Mouse (Mus musculus): ENCODE results near the gene Mapk8ip3. TPM values are rescaled to one million over a fixed set of nuclear protein-coding genes. Genes with fewer than 3 reads are reported as not detected.
"Not testable (repeated sequence)": the region's sequence is repeated elsewhere in the genome, so short reads cannot be mapped to it uniquely, and the experiment has no call there.

Gene Mapk8ip3
- polyA plus RNA-seq (2014; fragmentation: Nextera tagmentation; extraction: Ambion mirVana) = 23.9 and 31.8 TPM in 2 replicates

- peaks cover 17% of the 10 kb centered on the region for H3K4me1 ChIP-seq (ENCODE audit: control insufficient read depth, insufficient read depth, low read length)
- H3K4me2 ChIP-seq (replicated peaks; ENCODE audit: low read depth, low read length) = peak within 1 kb of the TSS; percentile 76
- peak within 1 kb of the TSS; percentile 99 for H3K4me3 ChIP-seq (ENCODE audit: low read length)
- peaks cover 9% of the 10 kb centered on the region for H3K36me3 ChIP-seq (ENCODE audit: control insufficient read depth, insufficient read depth, low read length)
- peak; percentile 97 for ATAC-seq (ENCODE audit: low FRiP score, low TSS enrichment)
- H3K9ac ChIP-seq (ENCODE audit: low read depth, low read length) = peak within 1 kb of the TSS; percentile 83
- peak within 1 kb of the TSS; percentile 81; the same call in 1 of the 2 replicates for H3K27ac ChIP-seq (ENCODE audit: low read depth, low read length)
- H3K27me3 ChIP-seq (ENCODE audit: control insufficient read depth, insufficient read depth, low read length) = no peaks in the 10 kb centered on the region
- no peaks in the 10 kb centered on the region for H3K9me3 ChIP-seq (ENCODE audit: control insufficient read depth, low read length)
- under 1% methylated on average over 69 of the region's 78 CpGs for WGBS
Measured at GRCm38 (mm10) chr17:24936259-24937237, at the start of gene Mapk8ip3. Mapk8ip3 (minus strand) TSS chr17:24936977.

DNA sequence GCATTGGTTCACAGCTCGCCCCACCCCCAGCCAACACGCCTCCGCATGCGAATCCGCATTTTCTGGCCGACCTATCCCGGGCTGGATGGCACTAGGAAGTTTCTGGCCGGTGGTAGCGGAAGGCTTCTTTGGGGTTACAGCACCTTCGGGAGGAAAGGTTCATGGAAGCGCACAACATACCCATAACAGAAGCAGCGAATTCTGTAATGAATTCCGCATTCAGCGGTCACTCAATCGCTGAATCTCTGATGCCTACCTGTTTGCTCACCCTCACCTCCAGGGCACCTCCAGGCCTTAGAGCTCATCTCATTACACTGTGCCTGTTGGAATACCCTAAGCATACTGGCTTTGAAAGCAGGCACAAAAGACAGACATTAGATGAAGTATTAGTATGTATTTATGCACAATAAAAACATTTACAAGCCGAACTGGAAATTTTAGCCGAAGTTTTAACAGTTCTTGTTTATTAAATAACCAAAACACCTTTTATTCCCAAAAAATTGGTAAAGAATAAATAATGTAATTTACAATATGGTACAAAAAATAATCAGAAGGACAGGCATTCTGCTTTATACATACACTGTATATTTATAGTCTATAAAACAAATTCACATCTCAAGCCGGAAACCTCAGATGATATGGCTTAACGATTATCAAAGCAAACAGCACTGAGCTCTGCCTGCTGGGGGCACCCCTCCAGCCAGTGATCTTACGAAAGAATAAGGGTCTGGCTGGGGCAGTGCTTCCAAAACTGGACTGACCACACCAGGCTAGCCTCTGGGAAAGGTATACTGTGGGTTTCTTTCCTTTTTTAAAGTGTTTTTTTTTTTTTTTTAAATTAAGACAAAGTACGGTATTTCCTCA is 24.3 kb upstream of the Mapk8ip3 start:
- H3K27ac ChIP-seq (ENCODE audit: low read depth, low read length) = no peak overlapping the region
- peaks cover 48% of the 10 kb centered on the region for H3K36me3 ChIP-seq (ENCODE audit: control insufficient read depth, insufficient read depth, low read length)
- WGBS = 15% methylated on average over 21 of the region's 21 CpGs
- H3K4me1 ChIP-seq (ENCODE audit: control insufficient read depth, insufficient read depth, low read length) = peaks cover 10% of the 10 kb centered on the region
- H3K9me3 ChIP-seq (ENCODE audit: control insufficient read depth, low read length) = no peaks in the 10 kb centered on the region
- peak overlapping the region; percentile 62 for H3K4me2 ChIP-seq (replicated peaks; ENCODE audit: low read depth, low read length)
- ATAC-seq (ENCODE audit: low FRiP score, low TSS enrichment) = peak; percentile 39; the same call in 1 of the 2 replicates
- no peaks in the 10 kb centered on the region for H3K27me3 ChIP-seq (ENCODE audit: control insufficient read depth, insufficient read depth, low read length)
- H3K4me3 ChIP-seq (ENCODE audit: low read length) = peak overlapping the region; percentile 96
- peak overlapping the region; percentile 92 for H3K9ac ChIP-seq (ENCODE audit: low read depth, low read length)

GRCm38 (mm10) chr17:24960135-24960851 is 23.5 kb upstream of the Mapk8ip3 start, which contains the start of gene Jpt2:
Jpt2 (minus strand) TSS chr17:24960689.
- peaks cover 48% of the 10 kb centered on the region for H3K36me3 ChIP-seq (ENCODE audit: control insufficient read depth, insufficient read depth, low read length)
- peak; percentile 100 for ATAC-seq (ENCODE audit: low FRiP score, low TSS enrichment)
- peak within 1 kb of the TSS; percentile 85 for H3K27ac ChIP-seq (ENCODE audit: low read depth, low read length)
- H3K4me2 ChIP-seq (replicated peaks; ENCODE audit: low read depth, low read length) = peak within 1 kb of the TSS; percentile 62
- no peaks in the 10 kb centered on the region for H3K27me3 ChIP-seq (ENCODE audit: control insufficient read depth, insufficient read depth, low read length)
- no peaks in the 10 kb centered on the region for H3K9me3 ChIP-seq (ENCODE audit: control insufficient read depth, low read length)
- peak within 1 kb of the TSS; percentile 96 for H3K4me3 ChIP-seq (ENCODE audit: low read length)
- peaks cover 10% of the 10 kb centered on the region for H3K4me1 ChIP-seq (ENCODE audit: control insufficient read depth, insufficient read depth, low read length)
- peak within 1 kb of the TSS; percentile 92 for H3K9ac ChIP-seq (ENCODE audit: low read depth, low read length)
- WGBS = 1% methylated on average over 51 of the region's 59 CpGs

GRCm38 (mm10) chr17:24959371-24959770 is 22.6 kb upstream of the Mapk8ip3 start:
- 41% methylated on average over 8 of the region's 8 CpGs for WGBS
- Histone ChIP-seq H3K4me2 (replicated peaks; ENCODE audit: low read depth, low read length) (peak overlapping the region; percentile 58), H3K36me3 (ENCODE audit: control insufficient read depth, insufficient read depth, low read length) (peaks cover 47% of the 10 kb centered on the region), H3K4me1 (ENCODE audit: control insufficient read depth, insufficient read depth, low read length) (peaks cover 10% of the 10 kb centered on the region), H3K27me3 (ENCODE audit: control insufficient read depth, insufficient read depth, low read length) (no peaks in the 10 kb centered on the region), H3K9ac (ENCODE audit: low read depth, low read length) (peak overlapping the region; percentile 92), H3K27ac (ENCODE audit: low read depth, low read length) (0 out of 2 replicates have a peak overlapping the region, but pooled peaks have one; percentile 85), H3K9me3 (ENCODE audit: control insufficient read depth, low read length) (no peaks in the 10 kb centered on the region), H3K4me3 (ENCODE audit: low read length) (peak overlapping the region; percentile 96)
- ATAC-seq (ENCODE audit: low FRiP score, low TSS enrichment) = no peak

DNA sequence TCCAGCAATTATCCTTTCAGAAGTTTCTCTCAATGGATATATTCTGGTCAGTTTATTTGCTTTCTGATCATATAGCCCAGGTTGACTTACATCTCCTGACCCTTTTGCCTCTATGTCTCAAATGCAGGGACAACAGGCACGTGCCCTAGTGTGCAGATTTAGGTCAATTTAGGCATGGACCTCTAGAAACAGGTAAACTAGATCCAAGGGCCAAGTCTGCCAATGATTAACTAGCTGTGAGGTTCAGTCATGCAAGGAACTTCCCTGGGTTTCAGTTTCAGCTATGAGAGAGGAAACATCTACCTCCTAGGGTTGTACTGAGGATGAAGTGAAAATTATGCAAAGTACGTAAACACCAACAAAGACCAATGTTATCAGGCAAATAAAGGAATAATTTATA is 16.5 kb upstream of the Mapk8ip3 start:
- H3K9me3 ChIP-seq (ENCODE audit: control insufficient read depth, low read length) = no peaks in the 10 kb centered on the region
- ATAC-seq (ENCODE audit: low FRiP score, low TSS enrichment) = 0 out of 2 replicates have a peak, but pooled peaks have one; percentile 39
- 73% methylated on average over 2 of the region's 2 CpGs for WGBS
- no peak overlapping the region for H3K9ac ChIP-seq (ENCODE audit: low read depth, low read length)
- H3K4me1 ChIP-seq (ENCODE audit: control insufficient read depth, insufficient read depth, low read length) = no peaks in the 10 kb centered on the region
- H3K4me3 ChIP-seq (ENCODE audit: low read length) = no peak overlapping the region
- H3K4me2 ChIP-seq (replicated peaks; ENCODE audit: low read depth, low read length) = no peak overlapping the region
- H3K36me3 ChIP-seq (ENCODE audit: control insufficient read depth, insufficient read depth, low read length) = peaks cover 67% of the 10 kb centered on the region
- no peak overlapping the region; the same call in 1 of the 2 replicates for H3K27ac ChIP-seq (ENCODE audit: low read depth, low read length)
- no peaks in the 10 kb centered on the region for H3K27me3 ChIP-seq (ENCODE audit: control insufficient read depth, insufficient read depth, low read length)

DNA sequence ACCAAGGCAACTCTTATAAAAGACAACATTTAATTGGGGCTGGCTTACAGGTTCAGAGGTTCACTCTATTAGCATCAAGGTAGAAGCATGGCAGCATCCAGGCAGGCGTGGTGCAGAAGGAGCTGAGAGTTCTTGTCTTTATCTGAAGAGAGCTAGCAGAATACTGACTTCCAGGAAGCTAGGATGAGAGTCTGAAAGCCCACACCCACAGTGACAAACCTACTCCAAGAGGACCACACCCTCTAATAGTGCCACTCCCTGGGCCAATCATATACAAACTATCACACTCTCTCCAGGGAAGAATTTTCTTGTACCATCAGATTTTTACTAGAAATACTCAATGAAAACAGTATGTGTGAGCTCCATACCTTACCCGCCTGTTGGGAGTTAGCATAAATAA is 13.9 kb upstream of the Mapk8ip3 start:
- H3K9me3 ChIP-seq (ENCODE audit: control insufficient read depth, low read length) = no peaks in the 10 kb centered on the region
- H3K4me2 ChIP-seq (replicated peaks; ENCODE audit: low read depth, low read length) = no peak overlapping the region
- peaks cover 79% of the 10 kb centered on the region for H3K36me3 ChIP-seq (ENCODE audit: control insufficient read depth, insufficient read depth, low read length)
- ATAC-seq (ENCODE audit: low FRiP score, low TSS enrichment) = no peak
- H3K4me3 ChIP-seq (ENCODE audit: low read length) = no peak overlapping the region
- H3K4me1 ChIP-seq (ENCODE audit: control insufficient read depth, insufficient read depth, low read length) = no peaks in the 10 kb centered on the region
- no peaks in the 10 kb centered on the region for H3K27me3 ChIP-seq (ENCODE audit: control insufficient read depth, insufficient read depth, low read length)
- H3K27ac ChIP-seq (ENCODE audit: low read depth, low read length) = no peak overlapping the region
- no peak overlapping the region for H3K9ac ChIP-seq (ENCODE audit: low read depth, low read length)
- 93% methylated on average over 2 of the region's 2 CpGs for WGBS

DNA sequence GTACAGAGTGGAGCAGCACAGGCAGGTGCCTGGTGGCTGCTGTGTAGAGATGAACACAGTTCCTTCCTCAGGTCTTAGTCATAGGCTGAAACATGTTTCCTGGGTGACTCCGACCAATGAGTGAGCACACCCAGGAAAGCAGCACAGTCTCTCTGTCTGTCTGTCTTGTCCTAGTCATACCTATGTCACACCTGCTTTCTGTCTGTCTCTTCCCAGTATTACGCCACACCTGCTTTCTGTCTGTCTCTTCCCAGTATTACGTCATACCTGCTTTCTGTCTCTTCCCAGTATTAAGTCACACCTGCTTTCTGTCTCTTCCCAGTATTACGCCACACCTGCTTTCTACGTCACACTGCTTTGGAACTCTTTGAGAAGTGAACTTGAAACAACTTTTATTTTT is 11.4 kb upstream of the Mapk8ip3 start:
- no peaks in the 10 kb centered on the region for H3K27me3 ChIP-seq (ENCODE audit: control insufficient read depth, insufficient read depth, low read length)
- H3K4me1 ChIP-seq (ENCODE audit: control insufficient read depth, insufficient read depth, low read length) = no peaks in the 10 kb centered on the region
- no peak for ATAC-seq (ENCODE audit: low FRiP score, low TSS enrichment)
- no peak overlapping the region for H3K9ac ChIP-seq (ENCODE audit: low read depth, low read length)
- H3K4me3 ChIP-seq (ENCODE audit: low read length) = no peak overlapping the region
- no peak overlapping the region for H3K27ac ChIP-seq (ENCODE audit: low read depth, low read length)
- WGBS = 97% methylated on average over 5 of the region's 5 CpGs
- H3K36me3 ChIP-seq (ENCODE audit: control insufficient read depth, insufficient read depth, low read length) = peaks cover 82% of the 10 kb centered on the region
- H3K4me2 ChIP-seq (replicated peaks; ENCODE audit: low read depth, low read length) = no peak overlapping the region
- no peaks in the 10 kb centered on the region for H3K9me3 ChIP-seq (ENCODE audit: control insufficient read depth, low read length)

DNA sequence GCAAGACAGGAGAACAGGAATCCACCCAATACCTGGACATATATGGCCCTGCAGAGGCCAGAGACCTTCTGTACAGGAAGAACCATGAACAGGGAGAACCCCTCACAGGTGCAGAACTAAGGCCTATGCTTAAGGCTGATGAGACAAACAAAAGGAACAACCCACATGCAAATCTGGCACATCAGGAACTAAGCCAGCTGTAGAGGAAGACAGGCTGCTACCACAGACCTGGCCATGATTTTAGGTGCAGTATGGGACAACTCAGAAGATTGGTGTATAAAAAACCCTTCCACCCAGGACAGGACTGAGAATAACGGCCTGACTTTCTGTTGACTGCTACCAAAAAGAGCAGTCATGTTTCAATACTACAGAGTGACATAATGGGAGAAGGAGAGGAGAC is 6.8 kb upstream of the Mapk8ip3 start:
- H3K27ac ChIP-seq (ENCODE audit: low read depth, low read length); H3K4me2 ChIP-seq (replicated peaks; ENCODE audit: low read depth, low read length); ATAC-seq (ENCODE audit: low FRiP score, low TSS enrichment); H3K27me3 ChIP-seq (ENCODE audit: control insufficient read depth, insufficient read depth, low read length); H3K4me1 ChIP-seq (ENCODE audit: control insufficient read depth, insufficient read depth, low read length); H3K9ac ChIP-seq (ENCODE audit: low read depth, low read length); H3K9me3 ChIP-seq (ENCODE audit: control insufficient read depth, low read length); H3K4me3 ChIP-seq (ENCODE audit: low read length): not testable (repeated sequence)
- peaks cover 53% of the 10 kb centered on the region for H3K36me3 ChIP-seq (ENCODE audit: control insufficient read depth, insufficient read depth, low read length)
- WGBS = 95% methylated on average over 1 of the region's 1 CpGs
